Mouse (Mus musculus): ENCODE data around the gene Fhod1.

DNA sequence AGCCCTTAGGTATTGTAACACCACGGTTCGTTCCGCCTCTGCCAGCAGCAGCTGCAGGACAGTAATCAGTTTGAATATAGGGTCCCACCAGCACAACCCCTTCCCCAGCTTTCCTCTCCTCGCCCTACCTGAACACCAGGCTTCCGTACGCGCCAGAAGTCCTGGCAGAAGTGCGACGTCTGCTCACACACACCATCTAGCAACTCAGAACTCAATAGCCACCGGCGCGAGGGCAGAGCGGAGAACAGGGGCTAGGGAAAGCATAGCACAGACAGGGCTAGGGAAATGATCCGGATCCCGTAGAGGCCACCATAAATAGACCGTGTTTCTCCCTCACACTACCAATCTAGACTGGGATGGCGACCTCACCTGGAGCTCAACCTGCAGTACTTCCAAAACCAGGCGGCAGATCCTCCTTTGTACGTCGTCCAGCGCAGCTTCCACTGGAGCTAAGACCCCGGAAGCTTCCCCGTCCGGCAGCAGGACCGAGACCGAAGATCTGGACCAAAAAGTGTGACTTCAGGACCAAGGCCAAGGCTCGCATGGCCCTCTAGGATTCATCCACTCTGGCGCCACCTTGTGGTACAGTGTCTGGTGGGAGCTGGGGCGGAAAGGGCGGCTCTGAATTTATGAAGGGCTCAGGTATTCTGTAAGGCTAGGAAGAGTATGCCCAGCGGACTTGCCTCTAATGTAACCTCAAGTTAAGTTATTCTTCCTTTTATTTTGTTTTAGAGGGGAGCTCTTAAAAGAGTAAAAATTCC, 57.0 kb downstream of the Fhod1 start:
- TF ChIP-seq POLR2A (IDR thresholded peaks at IDR 0.05; ENCODE audit: low read depth, low read length), result no peak
- TF ChIP-seq E2F4 (IDR thresholded peaks at IDR 0.05; ENCODE audit: insufficient replicate concordance, low read depth, low read length), result no peak
- TF ChIP-seq TBP (conservative IDR thresholded peaks at IDR 0.05; ENCODE audit: low read depth, low read length), result no peak
- TF ChIP-seq CTCF (conservative IDR thresholded peaks at IDR 0.05 in 1 of 2, IDR thresholded peaks at IDR 0.05 in 1 of 2; ENCODE audit: low read depth in 2 of 2, low read length in 2 of 2), result peak; percentile 60 to 87

Measured in CH12.LX (cell line).